Mouse (Mus musculus) cerebellum, postnatal 25 days (tissue): Measurements from ENCODE around the gene H2-M5.
"Not testable (repeated sequence)": the region's sequence is repeated elsewhere in the genome, so short reads cannot be mapped to it uniquely, and the experiment has no call there.

Source experiments
- DNase-seq, 2 experiments: peaks; one replicate each; pipeline ENCODE4 v3.0.0; 2021; ENCODE audit warnings: mixed read lengths in 2 of 2

The H2-M5 gene

GRCm38 (mm10) chr17:36989437-36989836, at the start of gene H2-M5:
TSS of gene H2-M5 (minus strand) at chr17:36989537.
- no peak for DNase-seq

GRCm38 (mm10) chr17:37029162-37029561, 39.8 kb upstream of the H2-M5 start:
- DNase-seq: no peak

- DNase-seq: peak; percentile 96
Observed at GRCm38 (mm10) chr17:37028683-37029120, 39.4 kb upstream of the H2-M5 start.

GRCm38 (mm10) chr17:37028212-37028611, 38.9 kb upstream of the H2-M5 start:
- DNase-seq: no peak

GRCm38 (mm10) chr17:37027486-37027885, 38.1 kb upstream of the H2-M5 start:
- no peak for DNase-seq

GRCm38 (mm10) chr17:37026425-37026824, 37.1 kb upstream of the H2-M5 start:
- DNase-seq: no peak

DNA sequence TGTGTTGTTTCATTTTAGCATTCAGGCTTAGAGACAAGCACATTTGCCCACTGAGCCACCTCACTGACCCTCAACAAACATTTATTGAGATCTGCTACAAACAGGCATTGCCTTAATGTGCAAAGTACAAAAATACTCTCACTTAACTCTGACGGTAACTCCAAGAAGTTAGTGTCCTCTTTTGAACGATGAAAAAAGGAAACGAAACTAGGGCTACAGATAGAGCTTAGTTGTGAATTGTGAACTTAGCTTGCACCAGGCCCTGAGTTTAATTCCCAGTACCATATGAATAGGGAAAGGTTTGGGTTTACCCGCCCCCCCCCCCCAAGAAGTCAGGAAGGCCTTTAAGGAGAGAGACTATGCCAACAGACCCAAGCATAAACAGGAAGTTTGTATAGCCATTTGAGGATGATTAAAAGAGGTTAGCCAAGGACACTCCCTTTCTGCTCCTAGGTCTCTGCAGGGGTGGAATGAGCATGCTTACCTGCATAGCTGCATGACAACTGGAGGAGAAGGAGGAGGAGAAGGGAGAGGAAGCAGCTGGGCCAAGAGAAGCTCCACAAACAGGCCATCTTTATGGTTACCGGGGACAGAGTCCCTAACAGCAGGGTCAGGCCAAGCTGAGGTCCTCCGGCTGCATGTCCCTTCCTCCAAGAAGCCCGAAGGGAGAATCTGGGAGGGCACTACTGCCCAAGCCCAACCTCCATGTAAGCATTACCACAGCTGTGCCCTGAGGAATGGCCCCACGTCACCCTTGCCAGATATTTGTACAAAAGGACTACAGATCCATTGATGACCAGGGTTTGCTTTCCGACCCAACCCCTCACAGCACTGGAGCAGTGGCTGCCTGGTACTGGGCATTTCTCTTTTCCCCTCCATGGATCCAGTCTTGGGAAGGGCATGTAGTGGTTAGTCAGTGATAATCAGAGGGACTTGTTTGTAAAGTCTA, 33.6 kb upstream of the H2-M5 start, which contains the start of gene Mog:
Gene Mog (minus strand): TSS at position 771 of the 949 bp plus-strand sequence.
- no peak for DNase-seq

GRCm38 (mm10) chr17:37019242-37019641, 29.9 kb upstream of the H2-M5 start:
- not testable (repeated sequence) for DNase-seq

- no peak for DNase-seq
Observed at GRCm38 (mm10) chr17:37018328-37018727, 29.0 kb upstream of the H2-M5 start.

GRCm38 (mm10) chr17:37016333-37016732, 27.0 kb upstream of the H2-M5 start:
- no peak for DNase-seq

- DNase-seq: no peak
Observed at GRCm38 (mm10) chr17:37012141-37012540, 22.8 kb upstream of the H2-M5 start.

- no peak for DNase-seq
Observed at GRCm38 (mm10) chr17:37011719-37012118, 22.4 kb upstream of the H2-M5 start.

DNA sequence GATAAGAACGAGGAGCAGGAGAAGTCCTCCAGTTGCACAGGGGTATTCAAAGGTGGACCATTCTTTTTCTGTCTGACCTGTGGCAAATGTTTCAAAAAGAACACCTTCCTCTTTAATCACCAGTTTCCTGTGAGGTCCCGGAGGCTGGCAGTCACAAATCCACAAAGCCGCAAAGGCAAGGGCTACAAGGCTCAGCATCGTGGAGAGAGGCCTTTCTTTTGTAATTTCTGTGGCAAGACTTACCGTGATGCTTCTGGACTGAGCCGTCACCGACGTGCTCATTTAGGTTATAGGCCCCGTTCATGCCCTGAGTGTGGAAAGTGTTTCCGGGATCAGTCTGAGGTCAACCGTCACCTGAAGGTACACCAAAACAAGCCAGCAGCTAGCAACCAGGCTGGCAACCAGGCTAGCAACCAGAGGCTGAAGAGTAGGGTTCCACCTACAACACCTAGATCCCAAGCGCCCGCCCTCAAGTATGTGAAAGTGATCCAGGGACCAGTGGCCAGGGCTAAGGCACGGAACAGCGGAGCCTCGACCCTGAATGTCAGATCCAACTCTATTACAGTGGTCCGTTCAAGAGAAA, 20.2 kb upstream of the H2-M5 start:
- DNase-seq: no peak

DNA sequence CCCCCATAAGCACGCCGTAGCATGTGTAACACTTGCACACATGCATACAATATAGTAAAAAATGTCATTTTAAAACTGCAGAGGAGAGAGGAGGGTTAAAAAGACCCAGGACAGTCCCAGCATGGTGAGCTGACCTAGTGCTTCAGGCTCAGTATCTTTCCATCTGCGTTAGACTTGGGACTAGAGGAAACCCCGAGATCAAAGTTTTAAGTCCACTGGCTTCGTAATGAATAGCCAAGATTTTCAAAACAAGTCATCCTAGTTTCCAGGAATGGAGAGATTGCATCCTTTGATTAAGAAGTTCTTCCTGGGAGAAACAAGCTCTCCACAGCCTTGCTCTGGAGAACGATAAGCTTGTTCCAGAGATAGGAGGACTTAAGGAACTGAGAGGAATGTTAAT, 18.8 kb upstream of the H2-M5 start:
- DNase-seq: no peak

GRCm38 (mm10) chr17:37003366-37003765, 14.0 kb upstream of the H2-M5 start:
- DNase-seq: no peak

DNA sequence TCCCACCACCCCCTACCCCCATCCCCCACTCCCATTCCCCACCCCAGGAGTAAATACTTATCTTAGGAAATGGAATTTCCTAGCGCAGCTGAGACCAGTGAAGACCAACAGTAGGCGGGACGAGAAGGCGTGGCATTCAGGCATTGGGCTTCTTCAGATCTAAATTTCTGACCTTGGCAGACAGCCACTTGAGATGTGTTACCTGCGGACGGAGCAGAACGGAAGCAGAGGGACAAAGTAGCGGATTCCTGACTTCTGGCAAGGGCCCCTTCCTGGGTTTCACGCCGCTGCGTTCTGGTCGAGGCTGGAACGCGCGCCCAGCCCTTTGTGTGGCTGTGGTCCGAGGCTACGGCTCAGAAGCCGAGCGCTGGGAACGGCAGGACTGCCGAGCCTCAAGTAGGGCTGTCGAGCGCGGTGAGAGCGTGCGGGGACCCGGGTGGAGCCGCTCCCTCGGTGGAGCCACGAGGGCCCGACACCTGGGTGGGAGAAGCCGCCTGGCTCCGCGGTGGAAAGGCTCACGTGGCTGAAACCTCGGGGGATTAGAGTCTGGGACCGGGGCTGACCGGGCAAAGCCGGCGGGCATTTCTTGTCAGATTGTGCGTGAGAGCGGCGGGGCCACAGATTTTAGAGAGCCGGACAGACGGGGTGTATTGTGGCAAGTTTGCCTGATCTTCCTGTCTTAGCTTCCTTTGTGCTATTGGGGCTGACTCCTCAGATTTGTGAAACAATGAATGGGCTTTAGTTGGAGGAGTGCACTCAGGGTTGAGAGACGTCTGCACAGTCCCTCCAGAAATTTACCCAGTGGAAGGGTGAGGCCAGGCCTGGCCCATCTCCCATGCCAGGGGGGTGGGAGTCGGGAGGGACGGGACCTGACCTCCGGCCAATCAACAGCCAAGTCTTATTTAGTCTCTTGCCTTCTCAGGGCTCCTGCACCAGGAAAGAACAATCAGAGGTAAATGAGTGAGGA, 13.3 kb upstream of the H2-M5 start:
- DNase-seq: peak; percentile 65 to 66

DNA sequence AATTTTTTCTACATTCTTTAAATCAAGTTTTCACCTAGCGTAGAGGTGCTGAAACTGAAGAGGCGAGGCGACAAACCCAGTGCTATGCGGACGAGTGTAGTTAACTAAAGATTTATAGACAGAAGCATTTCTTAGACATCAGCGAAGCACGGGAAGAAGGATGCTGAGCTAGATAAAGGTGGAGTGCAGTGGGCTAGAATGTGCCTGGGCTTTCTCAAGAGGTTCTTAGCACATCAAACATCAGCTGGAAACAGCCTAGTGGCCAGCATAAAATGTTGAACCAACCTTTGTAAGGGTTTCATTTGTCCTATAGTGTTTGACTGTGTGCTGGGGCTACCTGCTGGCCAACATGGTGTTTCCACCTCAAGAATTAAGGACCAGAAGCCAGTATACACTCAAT, 11.5 kb upstream of the H2-M5 start, which contains the start of gene Zfp57:
Gene Zfp57 (plus strand): TSS at position 301 of the 400 bp plus-strand sequence.
- DNase-seq: no peak

GRCm38 (mm10) chr17:36998477-36998876, 9.1 kb upstream of the H2-M5 start:
- no peak for DNase-seq

DNA sequence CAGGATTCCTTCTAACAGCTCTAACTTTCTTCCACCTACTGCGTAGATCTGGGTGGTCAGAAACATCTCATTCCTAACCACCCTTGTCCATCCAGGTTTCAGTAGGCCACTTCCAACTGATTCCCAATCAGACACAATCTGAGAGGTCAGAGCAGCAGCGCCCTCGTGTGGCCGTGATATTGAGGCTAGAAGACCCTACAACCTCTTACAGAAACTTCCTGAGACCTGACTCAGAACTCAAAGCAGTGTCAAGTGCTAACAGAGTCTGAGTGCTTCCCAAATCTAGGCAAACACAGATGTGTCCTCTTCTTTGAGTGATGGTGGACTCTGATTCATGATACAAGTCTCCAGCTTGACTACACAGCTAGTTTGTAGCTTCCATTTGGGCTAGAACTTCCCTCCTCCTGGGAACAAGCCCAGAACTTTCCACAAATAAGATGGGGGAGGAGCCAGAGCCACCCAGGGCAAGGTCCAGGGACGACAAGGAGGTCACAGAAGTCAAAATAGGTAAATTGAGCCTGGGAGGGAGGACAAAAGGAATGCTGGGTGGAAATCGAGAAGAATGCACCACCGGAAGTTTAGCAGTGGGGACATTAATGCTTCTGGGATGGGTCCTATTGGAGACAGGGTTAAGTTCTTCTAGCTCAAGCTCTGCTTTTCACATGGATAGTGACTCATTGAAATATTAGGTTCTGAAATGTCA, 7.8 kb upstream of the H2-M5 start:
- DNase-seq: peak; percentile 80 to 91

DNA sequence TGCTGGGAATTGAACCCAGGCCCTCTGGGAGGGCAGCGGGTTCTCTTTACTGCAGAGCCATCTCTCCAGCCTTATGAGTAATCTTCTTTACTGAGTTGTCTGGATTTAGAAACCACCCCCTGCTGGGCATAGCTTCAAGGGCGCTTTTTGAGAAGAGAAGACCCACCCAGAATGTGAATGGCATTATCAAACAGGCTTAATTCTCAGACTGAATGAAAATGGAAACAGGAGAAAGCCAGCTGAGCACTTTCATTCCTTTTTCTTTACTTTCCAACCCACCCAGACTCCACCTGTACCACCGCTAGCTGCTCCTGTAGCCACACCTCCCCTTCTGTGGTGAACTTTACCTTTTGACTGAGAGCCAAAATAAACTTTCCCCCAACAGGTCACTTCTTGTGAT, 6.1 kb upstream of the H2-M5 start:
- no peak for DNase-seq

- no peak for DNase-seq
Observed at GRCm38 (mm10) chr17:36994528-36994927, 5.2 kb upstream of the H2-M5 start.

DNA sequence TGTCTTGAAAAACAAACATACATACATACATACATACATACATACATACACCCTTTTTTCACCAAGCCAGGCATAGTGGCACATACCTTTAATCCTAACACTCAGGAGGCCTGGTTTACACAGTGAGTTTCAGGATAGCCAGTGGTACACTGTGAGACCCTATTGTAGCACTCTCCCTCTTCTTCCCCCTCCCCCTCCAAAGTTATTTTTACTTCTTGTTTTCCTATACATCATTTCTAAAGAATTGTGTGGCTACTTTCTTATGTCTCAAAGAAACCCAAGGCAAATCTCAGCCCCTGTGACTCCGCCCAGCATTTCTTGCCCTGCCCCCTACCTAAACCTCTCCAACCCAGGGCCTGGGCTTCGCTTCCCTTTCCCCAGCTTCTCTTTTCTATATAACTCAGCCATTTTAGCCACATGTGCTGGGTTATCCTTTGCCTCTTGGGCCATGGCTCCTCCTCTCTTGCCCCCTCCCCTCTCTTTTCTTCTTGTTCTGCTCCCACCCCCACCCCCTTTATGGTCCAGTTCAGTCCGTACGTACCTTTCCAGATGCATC, 4.5 kb upstream of the H2-M5 start:
- DNase-seq: no peak
